Mouse (Mus musculus) inflammation-experienced regulatory T-cells (primary cell): ENCODE data around the gene Mrps34. TPM values are rescaled to one million over a fixed set of nuclear protein-coding genes. Genes with fewer than 3 reads are reported as not detected.

Source experiments
- polyA plus RNA-seq, 2 experiments: library from polyadenylated mRNA; unstranded; fragments of 100-300 nt; shearing (Covaris generic); gene quantifications; one replicate each; pipeline ENCODE4 v1.2.1; 2017

Gene Mrps34
- polyA plus RNA-seq = 10 to 100 TPM; 75.4 to 84.7 TPM

GRCm38 (mm10) chr17:24894995-24895547 is at the start of gene Mrps34, which contains the start of gene Eme2:
Gene Mrps34, plus strand, starts transcription at chr17:24895116.
Gene Eme2, minus strand, starts transcription at chr17:24895087.

GRCm38 (mm10) chr17:24850065-24850772 is 44.7 kb upstream of the Mrps34 start, which contains the start of gene Fahd1:
Gene Fahd1, minus strand, starts transcription at chr17:24850364.

GRCm38 (mm10) chr17:24865776-24866175 is 29.1 kb upstream of the Mrps34 start, which contains the start of gene Igfals:
Gene Igfals, plus strand, starts transcription at chr17:24865997.

GRCm38 (mm10) chr17:24886134-24886931 is 8.6 kb upstream of the Mrps34 start, which contains the start of the genes Nubp2 and Spsb3:
Gene Nubp2, minus strand, starts transcription at chr17:24886349.
Gene Spsb3, plus strand, starts transcription at chr17:24886643.

GRCm38 (mm10) chr17:24896241-24896992 is 1.5 kb downstream of the Mrps34 start, which contains the start of gene Nme3:
Gene Nme3, plus strand, starts transcription at chr17:24896500.

GRCm38 (mm10) chr17:24936259-24937237 is 41.6 kb downstream of the Mrps34 start, which contains the start of gene Mapk8ip3:
Gene Mapk8ip3, minus strand, starts transcription at chr17:24936977.

Other genes with a start within 250 kb of the Mrps34 start
- gene Slc9a3r2, start 244.8 kb upstream of the Mrps34 start, polyA plus RNA-seq = under 1 TPM in 1 of 2 experiments, not detected in 1; 0.68 TPM
- not detected for gene Npw, start 236.7 kb upstream of the Mrps34 start, polyA plus RNA-seq
- gene Zfp598, start 225.4 kb upstream of the Mrps34 start, polyA plus RNA-seq = 10 to 100 TPM; 18.3 to 27.2 TPM
- 1 to 10 TPM in 1 of 2 experiments, under 1 TPM in 1; 0.42 to 1.3 TPM for gene Syngr3, start 205.2 kb upstream of the Mrps34 start, polyA plus RNA-seq
- gene Gfer, start 199.0 kb upstream of the Mrps34 start, polyA plus RNA-seq = 10 to 100 TPM; 37.0 to 38.8 TPM
- gene Noxo1, start 198.9 kb upstream of the Mrps34 start, polyA plus RNA-seq = 1 to 10 TPM; 2.3 to 3.1 TPM
- 10 to 100 TPM; 51.3 to 56.7 TPM for gene Tbl3, start 187.5 kb upstream of the Mrps34 start, polyA plus RNA-seq
- gene Rnf151, start 177.1 kb upstream of the Mrps34 start, polyA plus RNA-seq = under 1 TPM in 1 of 2 experiments, not detected in 1; 0.22 TPM
- 100 to 1,000 TPM; 677 to 785 TPM for gene Rps2, start 177.0 kb upstream of the Mrps34 start, polyA plus RNA-seq
- gene Ndufb10, start 170.6 kb upstream of the Mrps34 start, polyA plus RNA-seq = 100 to 1,000 TPM; 194 to 233 TPM
- under 1 TPM in 1 of 2 experiments, not detected in 1; 0.27 TPM for gene Rpl3l, start 167.3 kb upstream of the Mrps34 start, polyA plus RNA-seq
- 10 to 100 TPM; 11.8 to 15.4 TPM for gene Msrb1, start 158.5 kb upstream of the Mrps34 start, polyA plus RNA-seq
- gene Hs3st6, start 142.1 kb upstream of the Mrps34 start, polyA plus RNA-seq = not detected
- gene Meiob, start 90.8 kb upstream of the Mrps34 start, polyA plus RNA-seq = 1 to 10 TPM in 1 of 2 experiments, under 1 TPM in 1; 0.28 to 1.3 TPM
- 10 to 100 TPM; 32.9 to 51.8 TPM for gene Hagh, start 55.0 kb upstream of the Mrps34 start, polyA plus RNA-seq
- gene Fahd1, start 44.8 kb upstream of the Mrps34 start, polyA plus RNA-seq = 1 to 10 TPM; 2.0 to 4.4 TPM
- under 1 TPM; 0.71 to 0.89 TPM for gene Igfals, start 29.1 kb upstream of the Mrps34 start, polyA plus RNA-seq
- 100 to 1,000 TPM in 1 of 2 experiments, 10 to 100 TPM in 1; 98.2 to 103 TPM for gene Nubp2, start 8.8 kb upstream of the Mrps34 start, polyA plus RNA-seq
- 10 to 100 TPM; 64.7 to 65.4 TPM for gene Spsb3, start 8.5 kb upstream of the Mrps34 start, polyA plus RNA-seq
- gene Eme2, start within 50 bp of the Mrps34 start, polyA plus RNA-seq = 10 to 100 TPM; 45.4 to 49.2 TPM
- 10 to 100 TPM; 41.3 to 53.5 TPM for gene Nme3, start 1.4 kb downstream of the Mrps34 start, polyA plus RNA-seq
- 10 to 100 TPM; 47.9 to 60.0 TPM for gene Mapk8ip3, start 41.9 kb downstream of the Mrps34 start, polyA plus RNA-seq
- gene Jpt2, start 65.6 kb downstream of the Mrps34 start, polyA plus RNA-seq = 10 to 100 TPM; 25.0 to 31.5 TPM
- gene Cramp1l, start 120.7 kb downstream of the Mrps34 start, polyA plus RNA-seq = 10 to 100 TPM in 1 of 2 experiments, 1 to 10 TPM in 1; 8.2 to 10.2 TPM
- gene Ift140, start 121.0 kb downstream of the Mrps34 start, polyA plus RNA-seq = 10 to 100 TPM; 20.7 to 27.0 TPM
- 1 to 10 TPM; 1.6 to 1.7 TPM for gene Tmem204, start 188.5 kb downstream of the Mrps34 start, polyA plus RNA-seq
- 10 to 100 TPM; 27.2 to 36.5 TPM for gene Telo2, start 220.9 kb downstream of the Mrps34 start, polyA plus RNA-seq
- gene Ptx4, start 225.6 kb downstream of the Mrps34 start, polyA plus RNA-seq = 1 to 10 TPM in 1 of 2 experiments, not detected in 1; 3.6 TPM
- 10 to 100 TPM; 32.2 to 36.1 TPM for gene Clcn7, start 238.3 kb downstream of the Mrps34 start, polyA plus RNA-seq